Mouse (Mus musculus) adrenal gland, postnatal 10 days (tissue): ENCODE measurements around the gene Cltrn. TPM values are rescaled to one million over a fixed set of nuclear protein-coding genes. Genes with fewer than 3 reads are reported as not detected.

ENCODE experiments used
- DNase-seq: peaks from one replicate; pipeline ENCODE4 v3.0.0; 2021; ENCODE audit warnings: mixed read lengths
- long read RNA-seq, 2 experiments: library from polyadenylated mRNA; stranded (forward); transcript quantifications; one replicate each; pipeline ENCODE4 v2.0.0; 2021
- total RNA-seq, 2 experiments: library from RNA; stranded (reverse); gene quantifications; 2 replicates each; pipeline ENCODE4 v1.2.3; 2021

The Cltrn gene
- total RNA-seq, result under 1 TPM in 1 of 2 experiments, not detected in 1; 0.24 TPM
- long read RNA-seq, experiment 1, result 0 reads
- long read RNA-seq, experiment 2, transcript Cltrn-201 (6 exons, 1,262 nt), result major isoform, 18 of 18 reads
- long read RNA-seq, experiment 2, partial matches to known transcripts, result 0 of 18 reads
- long read RNA-seq, experiment 2, other reads (novel, unspliced or antisense), result 0 of 18 reads

GRCm38 (mm10) chrX:164088582-164088981, at the start of gene Cltrn:
Cltrn (plus strand) TSS chrX:164088830.
- DNase-seq, result peak; percentile 9

DNA sequence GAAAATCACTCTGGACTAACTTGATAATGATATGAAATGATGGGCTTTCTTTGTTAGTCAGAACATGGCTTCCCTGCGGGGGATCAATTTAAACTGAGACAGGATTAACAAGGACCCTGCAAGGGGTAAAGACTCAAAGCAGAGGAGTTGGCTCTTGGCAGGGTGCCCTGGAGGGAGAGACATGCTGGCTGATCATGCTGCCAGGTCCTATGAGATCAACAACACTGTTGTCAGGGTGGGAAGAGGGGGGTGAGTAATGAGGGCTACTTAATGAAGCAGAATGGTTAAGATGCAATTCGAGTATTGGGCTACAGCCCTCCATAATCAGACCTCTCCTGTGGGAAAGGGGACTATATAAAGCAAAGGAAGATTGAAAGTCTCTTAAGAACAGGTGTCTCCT, 49.7 kb upstream of the Cltrn start:
- DNase-seq, result no peak

- no peak for DNase-seq
Measured at GRCm38 (mm10) chrX:164042069-164042468, 46.6 kb upstream of the Cltrn start.

DNA sequence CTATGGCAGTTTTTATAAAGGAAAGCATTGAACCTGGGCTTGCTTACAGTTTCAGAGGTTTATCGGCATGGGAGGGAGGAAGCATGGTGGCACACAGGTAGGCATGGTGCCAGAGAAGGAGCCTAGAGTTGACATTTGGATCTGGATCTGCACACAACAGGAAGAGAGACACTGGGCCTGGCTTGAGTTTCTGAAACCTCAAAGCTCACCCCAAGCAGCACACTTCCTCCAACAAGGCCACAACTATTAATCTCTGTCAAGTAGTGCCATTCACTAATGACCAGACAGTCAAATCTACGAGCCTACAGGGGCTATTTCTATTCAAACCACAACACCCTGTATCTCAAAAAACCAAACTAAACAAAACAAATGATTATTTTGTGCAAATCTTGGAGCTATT, 41.9 kb upstream of the Cltrn start:
- DNase-seq, result no peak

GRCm38 (mm10) chrX:164055726-164056125, 32.9 kb upstream of the Cltrn start:
- no peak for DNase-seq

GRCm38 (mm10) chrX:164058523-164058922, 30.1 kb upstream of the Cltrn start:
- DNase-seq, result no peak

GRCm38 (mm10) chrX:164059070-164059469, 29.6 kb upstream of the Cltrn start:
- DNase-seq, result no peak

- peak; percentile 77 for DNase-seq
Measured at GRCm38 (mm10) chrX:164066185-164066584, 22.4 kb upstream of the Cltrn start.

- DNase-seq, result no peak
Measured at GRCm38 (mm10) chrX:164068968-164069367, 19.7 kb upstream of the Cltrn start.

DNA sequence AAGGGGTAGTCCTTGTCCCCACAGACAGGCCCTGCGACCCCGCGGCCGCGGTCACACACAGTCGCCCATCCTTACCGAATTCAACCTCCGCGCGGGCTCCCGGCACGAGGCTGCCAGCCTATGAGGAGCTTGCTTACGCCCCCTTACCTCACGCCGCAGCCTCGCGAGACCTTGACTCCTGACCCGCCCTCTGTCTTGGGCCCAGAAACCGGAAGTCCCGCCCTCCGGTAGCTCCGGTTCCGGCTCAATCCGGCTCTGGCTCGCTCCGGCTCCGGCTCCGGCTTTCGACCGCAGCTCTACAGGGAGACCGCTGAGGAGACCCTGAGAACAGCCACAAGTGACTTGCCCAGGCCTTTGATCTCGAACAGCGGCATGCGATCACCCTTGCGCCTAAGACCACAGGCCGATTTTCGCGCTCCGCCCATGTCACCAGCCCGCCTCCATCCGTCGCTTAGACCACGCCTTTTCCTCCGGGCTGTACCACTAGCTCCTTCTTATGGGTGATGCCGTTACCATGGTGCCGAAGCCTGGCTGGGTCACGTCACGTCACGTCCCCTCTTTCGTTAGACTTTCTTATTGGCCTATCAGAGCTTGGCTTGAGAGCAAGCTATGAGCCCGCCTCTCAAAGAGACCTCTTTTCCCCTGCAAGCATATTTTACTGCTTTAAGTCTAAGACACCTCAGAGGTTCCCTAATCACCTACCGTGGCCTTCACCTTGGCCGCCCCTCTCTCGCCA, 12.4 kb upstream of the Cltrn start, which contains the start of gene Siah1b:
Gene Siah1b, minus strand, starts transcription at position 454 of the 736 bp plus-strand sequence.
- peak; percentile 90 for DNase-seq

DNA sequence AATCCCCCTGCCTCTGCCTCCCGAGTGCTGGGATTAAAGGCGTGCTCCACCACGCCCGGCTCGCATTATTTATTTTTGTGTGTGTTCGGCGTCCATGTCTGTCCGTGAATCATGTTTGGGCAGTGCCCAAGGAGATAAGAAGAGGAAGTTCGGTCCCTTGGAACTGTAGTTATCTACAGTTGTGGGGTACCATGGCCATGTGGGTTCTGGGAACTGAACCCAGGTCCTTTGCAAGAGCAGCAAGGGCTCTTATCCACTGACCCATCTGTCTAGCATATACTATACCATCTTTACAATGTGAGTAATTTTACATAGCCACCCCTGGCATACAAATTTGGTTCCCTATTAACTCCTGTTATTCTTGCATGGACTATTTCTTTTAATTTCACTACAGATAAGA, 6.6 kb upstream of the Cltrn start:
- DNase-seq, result no peak

DNA sequence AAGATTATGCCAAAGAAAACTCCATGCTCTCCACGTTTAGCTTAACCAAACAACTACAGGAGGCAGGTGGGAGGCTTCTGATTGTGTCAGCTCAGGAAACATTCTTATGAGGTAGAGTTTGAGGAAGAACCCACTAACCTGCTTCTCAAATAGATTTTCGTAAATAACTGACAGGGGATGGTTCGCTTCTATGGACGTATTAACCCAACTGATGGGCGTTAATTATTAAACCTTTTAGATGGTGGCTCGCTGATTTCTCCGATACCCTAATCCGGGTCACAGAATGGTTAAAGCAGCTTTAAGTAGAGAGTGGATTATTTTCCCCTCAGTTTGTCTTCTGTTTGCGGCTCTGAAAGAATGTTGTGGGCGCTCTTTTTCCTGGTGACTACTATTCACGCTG, 1.3 kb downstream of the Cltrn start:
- no peak for DNase-seq

- DNase-seq, result no peak
Measured at GRCm38 (mm10) chrX:164092300-164093169, 3.9 kb downstream of the Cltrn start.

- no peak for DNase-seq
Measured at GRCm38 (mm10) chrX:164093435-164093834, 4.8 kb downstream of the Cltrn start.

- no peak for DNase-seq
Measured at GRCm38 (mm10) chrX:164095838-164096237, 7.2 kb downstream of the Cltrn start.

GRCm38 (mm10) chrX:164101483-164101882, 12.9 kb downstream of the Cltrn start:
- no peak for DNase-seq

DNA sequence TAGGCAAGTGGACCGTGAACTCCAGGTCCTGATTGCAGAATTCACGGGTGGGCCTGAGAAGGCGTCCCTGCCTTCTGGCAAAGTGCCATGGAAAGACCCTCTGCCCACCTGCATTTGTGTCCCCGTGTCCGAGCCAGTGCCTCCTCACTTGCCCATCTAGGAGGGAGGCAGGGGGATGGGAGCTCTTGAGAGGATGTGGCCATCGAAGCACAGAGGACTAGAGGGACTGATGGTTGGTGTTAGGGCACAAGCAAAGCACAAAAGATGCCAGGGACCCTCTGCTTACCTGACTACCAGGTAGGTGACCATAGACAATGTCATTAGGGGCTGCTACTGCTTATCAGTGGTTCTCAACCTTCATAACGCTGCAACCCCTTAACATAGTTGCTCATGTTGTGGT, 13.6 kb downstream of the Cltrn start:
- DNase-seq, result no peak

DNA sequence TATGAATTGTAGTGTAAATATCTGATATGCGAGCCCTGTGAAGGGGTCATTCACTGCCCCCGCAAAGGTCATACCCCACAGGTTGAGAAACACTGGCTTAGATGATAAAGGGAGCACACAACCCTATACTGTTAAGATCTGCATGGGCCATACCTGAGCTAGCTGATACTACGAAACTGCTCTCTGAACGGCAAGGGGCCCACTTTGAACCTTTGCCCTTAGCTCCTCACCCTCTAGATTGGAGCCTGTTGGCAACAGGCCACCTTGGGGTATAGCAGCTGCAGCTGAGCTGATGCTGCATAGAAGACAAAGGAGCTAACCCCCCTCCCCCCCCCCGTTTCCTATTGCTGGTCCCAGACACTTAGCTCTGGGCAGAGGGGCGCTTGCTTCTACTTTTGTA, 14.0 kb downstream of the Cltrn start:
- no peak for DNase-seq

DNA sequence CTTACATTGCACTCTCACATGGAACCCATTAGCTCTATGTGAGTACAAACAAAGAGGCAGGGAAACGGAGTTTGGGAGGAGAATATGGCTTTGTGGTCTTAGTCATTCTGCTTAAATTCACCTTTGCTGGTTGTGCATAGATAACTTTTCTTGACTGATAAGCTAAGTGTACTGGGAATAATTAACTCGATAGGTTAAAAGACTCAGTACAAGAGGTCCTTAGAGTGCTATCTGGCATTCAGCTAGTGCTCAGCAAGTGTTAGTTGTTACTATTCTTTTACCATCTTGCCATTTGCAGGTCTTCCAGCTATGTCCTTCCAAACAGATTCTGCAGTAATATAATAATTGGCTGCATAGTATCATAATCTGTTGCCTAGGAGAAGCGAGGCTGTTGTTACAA, 22.5 kb downstream of the Cltrn start:
- DNase-seq, result no peak

DNA sequence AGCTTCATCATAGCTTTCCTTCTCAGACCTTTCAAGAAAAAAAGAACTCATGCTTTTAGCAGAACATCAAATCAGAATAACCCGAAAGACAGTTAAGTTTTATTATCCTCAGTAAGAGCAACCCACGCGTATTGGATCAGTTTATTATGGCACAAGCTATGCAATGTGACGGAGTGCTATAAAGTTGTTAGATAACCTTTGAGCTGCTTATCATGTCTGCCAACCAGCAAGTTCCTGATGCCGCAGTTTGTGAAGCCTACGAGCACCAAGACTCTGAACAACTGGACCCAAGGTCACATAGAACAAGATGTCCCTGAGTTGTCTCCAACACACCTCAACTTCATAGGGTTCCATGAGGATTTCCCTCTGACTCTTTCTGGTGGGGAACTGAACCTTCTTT, 25.1 kb downstream of the Cltrn start:
- no peak for DNase-seq

DNA sequence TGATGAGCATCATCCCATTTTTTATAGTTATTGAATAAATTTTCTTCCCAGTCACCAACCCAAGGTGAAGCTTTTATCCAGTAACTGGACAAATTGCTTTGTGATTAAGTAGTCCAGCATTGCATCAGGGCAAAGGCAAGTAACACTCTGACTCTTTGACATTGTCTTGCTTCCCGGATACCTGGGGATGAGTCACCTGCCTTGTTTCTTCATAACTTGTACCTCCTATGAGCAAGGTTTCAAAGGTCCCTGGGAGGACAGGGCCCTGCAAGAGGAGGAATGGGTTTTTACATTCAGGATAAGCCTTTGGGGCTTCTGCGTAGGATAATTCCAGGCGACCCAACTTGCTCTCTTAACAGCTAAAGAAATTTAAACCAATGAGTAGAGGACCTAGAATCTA, 35.3 kb downstream of the Cltrn start:
- DNase-seq, result no peak

- DNase-seq, result peak; percentile 12
Measured at GRCm38 (mm10) chrX:164133531-164133930, 44.9 kb downstream of the Cltrn start.

GRCm38 (mm10) chrX:164135304-164135818, 46.7 kb downstream of the Cltrn start:
- DNase-seq, result no peak
